Mouse (Mus musculus): ENCODE measurements around the gene Agrp. TPM values are rescaled to one million over a fixed set of nuclear protein-coding genes. Genes with fewer than 3 reads are reported as not detected.

The Agrp gene
- 0.66 TPM in 1 of 2 replicates, not detected in the other for total RNA-seq (2023)

GRCm38 (mm10) chr8:105636963-105637510, at the start of gene Agrp:
TSS of gene Agrp (minus strand) at chr8:105637393.

GRCm38 (mm10) chr8:105685796-105686308, 48.7 kb upstream of the Agrp start, which contains the start of gene Carmil2:
TSS of gene Carmil2 (plus strand) at chr8:105686274.

GRCm38 (mm10) chr8:105636018-105636962, 903 bp downstream of the Agrp start, which contains the start of gene Ctcf:
TSS of gene Ctcf (plus strand) at chr8:105636568.

GRCm38 (mm10) chr8:105604804-105605381, 32.3 kb downstream of the Agrp start, which contains the start of gene Ripor1:
TSS of gene Ripor1 (plus strand) at chr8:105605255.

GRCm38 (mm10) chr8:105565952-105566702, 71.1 kb downstream of the Agrp start, which contains the start of gene Atp6v0d1:
TSS of gene Atp6v0d1 (minus strand) at chr8:105566047.

GRCm38 (mm10) chr8:105518436-105519313, 118.5 kb downstream of the Agrp start, which contains the start of gene Hsd11b2:
TSS of gene Hsd11b2 (plus strand) at chr8:105518755.

Other genes with a start within 250 kb of the Agrp start
- gene Kctd19, start 223.9 kb downstream of the Agrp start, total RNA-seq (2023), result 0.32 and 1.1 TPM in 2 replicates
- gene Lrrc36, start 223.8 kb downstream of the Agrp start, total RNA-seq (2023), result not detected in 2 replicates
- 14.4 and 17.1 TPM in 2 replicates for gene Tppp3, start 165.9 kb downstream of the Agrp start, total RNA-seq (2023)
- 1.4 and 2.3 TPM in 2 replicates for gene Zdhhc1, start 140.5 kb downstream of the Agrp start, total RNA-seq (2023)
- not detected in 2 replicates for gene Hsd11b2, start 118.6 kb downstream of the Agrp start, total RNA-seq (2023)
- gene Atp6v0d1, start 71.3 kb downstream of the Agrp start, total RNA-seq (2023), result 171 and 179 TPM in 2 replicates
- 12.0 and 14.2 TPM in 2 replicates for gene Ripor1, start 32.1 kb downstream of the Agrp start, total RNA-seq (2023)
- gene Ctcf, start 825 bp downstream of the Agrp start, total RNA-seq (2023), result 81.4 and 116 TPM in 2 replicates
- gene Carmil2, start 48.9 kb upstream of the Agrp start, total RNA-seq (2023), result 10.1 and 11.5 TPM in 2 replicates
- gene Acd, start 63.7 kb upstream of the Agrp start, total RNA-seq (2023), result 25.3 and 25.9 TPM in 2 replicates
- 4.4 and 5.0 TPM in 2 replicates for gene Pard6a, start 63.8 kb upstream of the Agrp start, total RNA-seq (2023)
- gene 4933405L10Rik, start 70.3 kb upstream of the Agrp start, total RNA-seq (2023), result not detected in 2 replicates
- 6.0 and 6.4 TPM in 2 replicates for gene Enkd1, start 70.8 kb upstream of the Agrp start, total RNA-seq (2023)
- 0.25 and 0.60 TPM in 2 replicates for gene Gfod2, start 121.3 kb upstream of the Agrp start, total RNA-seq (2023)
- 25.4 and 31.0 TPM in 2 replicates for gene Ranbp10, start 190.0 kb upstream of the Agrp start, total RNA-seq (2023)
- gene Tsnaxip1, start 190.3 kb upstream of the Agrp start, total RNA-seq (2023), result not detected in 2 replicates
- 10.3 and 15.0 TPM in 2 replicates for gene Cenpt, start 215.9 kb upstream of the Agrp start, total RNA-seq (2023)
- gene Thap11, start 217.7 kb upstream of the Agrp start, total RNA-seq (2023), result 29.9 and 31.8 TPM in 2 replicates
- 4.2 and 17.5 TPM in 2 replicates for gene Nutf2, start 223.2 kb upstream of the Agrp start, total RNA-seq (2023)
- 42.1 and 49.4 TPM in 2 replicates for gene Edc4, start 243.5 kb upstream of the Agrp start, total RNA-seq (2023)

All from neutrophil, adult 65 days (primary cell).